Mouse (Mus musculus): ENCODE measurements around the gene 5031439G07Rik. TPM values are rescaled to one million over a fixed set of nuclear protein-coding genes. Genes with fewer than 3 reads are reported as not detected.

Gene 5031439G07Rik
- polyA plus RNA-seq (2017; shearing (Covaris generic)) = 1.0 TPM

DNA sequence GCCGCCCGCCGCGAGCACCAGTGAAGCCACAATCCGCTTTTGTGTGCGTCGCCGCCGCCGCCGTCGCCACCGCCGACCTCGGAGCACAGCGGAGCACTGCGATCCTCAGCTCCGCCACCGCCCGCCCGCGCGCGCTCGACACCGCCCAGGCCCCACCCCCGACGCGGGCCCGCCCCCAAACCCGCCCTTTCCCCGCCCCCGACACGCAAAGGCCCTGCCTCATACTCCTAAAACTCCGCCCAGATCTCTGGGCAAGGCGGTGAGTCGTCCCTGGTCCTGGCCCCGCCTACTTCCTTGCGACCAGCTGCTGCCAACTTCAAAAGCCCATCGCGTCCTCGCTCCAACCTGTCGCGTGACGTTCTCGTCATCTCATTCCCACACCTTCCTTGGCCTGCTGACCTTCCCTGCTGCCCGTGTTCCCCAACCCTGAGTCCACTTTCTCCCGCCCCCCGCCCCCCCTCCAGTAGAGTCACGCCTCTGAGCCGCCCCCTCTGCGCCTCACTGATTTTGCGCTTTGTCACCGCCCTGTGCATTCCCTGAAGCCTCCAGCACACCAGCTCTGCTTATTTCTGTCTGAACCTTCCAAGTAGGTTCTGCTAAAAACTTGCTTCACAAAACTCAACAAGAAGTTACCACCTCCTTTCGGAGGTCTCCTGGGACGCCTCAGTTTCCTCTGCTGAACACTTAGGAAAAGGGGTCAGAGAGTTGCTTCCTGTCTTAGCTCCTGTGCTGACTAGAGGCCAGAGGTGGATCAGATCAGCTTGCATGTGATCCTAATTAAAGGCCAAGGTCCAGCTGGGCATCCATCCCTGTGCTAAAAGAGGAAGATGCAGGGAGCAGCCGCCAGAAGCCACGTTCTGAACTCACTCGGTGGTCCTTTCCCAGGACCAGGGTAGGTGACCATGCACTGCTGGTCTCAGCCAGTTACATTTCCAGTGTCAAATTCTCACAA, at the start of gene 5031439G07Rik:
TSS of gene 5031439G07Rik (minus strand) at position 678 of the 952 bp plus-strand sequence.

DNA sequence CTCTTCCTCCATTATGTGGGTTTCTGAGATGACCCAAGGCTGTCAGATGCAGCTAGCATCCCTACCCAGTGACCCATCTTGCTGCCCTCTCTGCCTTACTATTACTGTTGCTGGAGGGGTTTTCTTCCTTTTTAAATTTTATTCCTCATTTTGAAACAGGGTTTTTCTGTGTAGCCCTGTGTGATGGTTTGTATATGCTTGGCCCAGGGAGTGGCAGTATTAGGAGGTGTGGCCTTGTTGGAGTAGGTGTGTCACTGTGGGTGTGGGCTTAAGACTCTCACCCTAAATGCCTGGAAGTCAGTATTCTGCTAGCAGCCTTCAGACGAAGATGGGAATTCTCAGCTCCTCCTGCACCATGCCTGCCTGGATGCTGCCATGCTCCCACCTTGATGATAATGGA, 40.3 kb upstream of the 5031439G07Rik start, which contains the start of gene Fam118a:
TSS of gene Fam118a (plus strand) at position 301 of the 400 bp plus-strand sequence.

DNA sequence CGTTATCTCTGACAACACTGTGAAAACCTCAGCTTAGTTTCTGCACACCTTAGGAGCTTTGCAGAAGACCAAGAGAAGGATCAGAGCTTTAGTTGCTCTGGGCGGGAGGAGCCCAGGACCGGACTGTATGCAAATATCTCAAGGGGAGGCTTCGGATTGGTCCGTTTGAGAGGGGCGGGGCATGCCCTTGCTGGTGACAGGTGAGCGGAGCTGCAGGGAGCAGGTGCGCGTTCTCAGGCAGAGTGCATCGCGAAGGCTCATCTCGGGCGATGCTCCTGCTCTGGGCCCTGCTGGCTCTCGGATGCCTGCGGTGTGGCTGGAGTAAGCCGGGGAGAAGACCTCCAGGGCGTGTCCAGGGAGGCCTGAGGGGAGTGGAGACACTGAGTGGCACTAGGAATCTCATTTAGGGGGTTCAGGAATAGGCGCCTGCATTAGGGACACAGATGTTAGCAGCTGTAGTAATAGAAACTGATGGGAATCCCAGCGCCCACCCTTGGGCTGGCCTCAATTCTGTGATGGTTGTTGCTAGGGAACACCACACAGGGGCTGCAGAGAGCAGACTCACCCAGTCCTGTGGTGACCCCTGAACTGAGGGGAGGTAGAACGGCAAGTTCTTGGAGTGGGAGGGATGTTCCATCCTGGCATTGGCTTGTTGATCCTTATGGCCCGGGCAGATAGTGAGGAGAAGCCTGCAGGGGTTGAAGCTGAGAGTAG, 28.8 kb upstream of the 5031439G07Rik start, which contains the start of gene Upk3a:
TSS of gene Upk3a (plus strand) at position 191 of the 714 bp plus-strand sequence.

DNA sequence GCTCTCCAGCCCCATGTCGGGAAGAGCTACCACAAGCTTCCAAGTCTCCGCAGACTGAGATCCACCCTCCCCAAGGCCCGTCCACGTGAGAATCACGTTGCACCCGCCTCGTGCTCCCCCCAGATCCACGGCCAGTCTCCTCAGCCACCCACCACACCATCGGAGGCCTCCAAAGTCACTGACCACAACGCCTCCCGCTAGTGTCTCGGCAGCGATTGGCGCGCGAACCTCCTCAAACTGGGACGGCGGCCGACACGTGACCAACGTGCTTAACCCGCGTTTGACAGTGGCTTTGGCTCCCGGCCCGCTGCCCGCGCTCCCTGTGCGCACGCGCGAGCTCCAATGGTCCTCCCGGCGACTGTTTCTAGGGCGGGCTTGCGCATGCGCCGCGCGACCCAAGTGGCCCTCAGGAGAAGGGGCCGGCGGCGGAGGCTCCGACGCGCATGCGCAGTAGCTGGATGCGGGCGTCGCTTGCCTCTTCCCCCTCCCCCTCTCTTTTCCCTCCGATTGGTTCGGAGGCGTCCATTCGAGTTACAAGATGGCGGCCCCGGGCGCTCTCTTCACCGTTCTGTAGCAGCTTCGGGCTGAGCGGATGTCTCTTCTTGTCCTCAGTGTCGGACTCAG, 65.4 kb downstream of the 5031439G07Rik start, which contains the start of gene Nup50:
TSS of gene Nup50 (plus strand) at position 528 of the 624 bp plus-strand sequence.

DNA sequence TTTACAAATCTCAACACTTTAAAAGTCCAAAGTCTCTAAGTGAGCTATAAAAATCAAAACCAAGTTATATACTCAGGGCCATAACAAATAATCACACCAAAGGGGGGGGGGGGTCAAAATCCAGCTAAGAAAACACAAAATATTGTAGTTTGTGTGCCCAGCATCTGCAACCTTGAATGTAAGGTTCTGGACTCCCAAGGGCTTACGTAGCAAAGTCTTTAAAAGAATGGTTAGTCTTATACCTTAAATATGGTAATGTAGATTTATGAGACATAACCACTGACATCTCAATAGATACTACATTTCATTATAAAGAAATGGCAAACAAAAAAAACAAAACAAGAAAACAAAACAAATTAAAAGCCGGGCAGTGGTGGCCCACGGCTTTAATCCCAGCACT, 68.4 kb downstream of the 5031439G07Rik start, which contains the start of gene Gm29666:
TSS of gene Gm29666 (minus strand) at position 101 of the 400 bp plus-strand sequence.

Other genes starting within 250 kb of the 5031439G07Rik start
- gene Phf21b, start 132.5 kb downstream of the 5031439G07Rik start, polyA plus RNA-seq (2017; shearing (Covaris generic)) = 0.59 TPM
- gene Gm29666, start 68.5 kb downstream of the 5031439G07Rik start, polyA plus RNA-seq (2017; shearing (Covaris generic)) = 0.20 TPM
- 40.0 TPM for gene Nup50, start 65.1 kb downstream of the 5031439G07Rik start, polyA plus RNA-seq (2017; shearing (Covaris generic))
- not detected for gene Upk3a, start 28.6 kb upstream of the 5031439G07Rik start, polyA plus RNA-seq (2017; shearing (Covaris generic))
- 49.5 TPM for gene Fam118a, start 40.4 kb upstream of the 5031439G07Rik start, polyA plus RNA-seq (2017; shearing (Covaris generic))
- gene Smc1b, start 143.4 kb upstream of the 5031439G07Rik start, polyA plus RNA-seq (2017; shearing (Covaris generic)) = 0.31 TPM
- not detected for gene Ribc2, start 143.5 kb upstream of the 5031439G07Rik start, polyA plus RNA-seq (2017; shearing (Covaris generic))
- not detected for gene Fbln1, start 217.4 kb upstream of the 5031439G07Rik start, polyA plus RNA-seq (2017; shearing (Covaris generic))